Mouse (Mus musculus): ENCODE results near the gene Btg1.

- TF ChIP-seq POLR2A (IDR thresholded peaks at IDR 0.05; ENCODE audit: borderline replicate concordance, extremely low read depth, low read depth, low read length) (no peak), CTCF (IDR thresholded peaks at IDR 0.05; ENCODE audit: insufficient read depth, low read length) (no peak)
These were observed 41.5 kb upstream of the Btg1 start for GRCm38 (mm10) chr10:96575338-96575737.
